Mouse (Mus musculus) lung, postnatal 10 days (tissue): Measurements from ENCODE around the gene Tbc1d16.

ENCODE experiments used
- DNase-seq: peaks from one replicate; pipeline ENCODE4 v3.0.0; 2021

The Tbc1d16 gene

DNA sequence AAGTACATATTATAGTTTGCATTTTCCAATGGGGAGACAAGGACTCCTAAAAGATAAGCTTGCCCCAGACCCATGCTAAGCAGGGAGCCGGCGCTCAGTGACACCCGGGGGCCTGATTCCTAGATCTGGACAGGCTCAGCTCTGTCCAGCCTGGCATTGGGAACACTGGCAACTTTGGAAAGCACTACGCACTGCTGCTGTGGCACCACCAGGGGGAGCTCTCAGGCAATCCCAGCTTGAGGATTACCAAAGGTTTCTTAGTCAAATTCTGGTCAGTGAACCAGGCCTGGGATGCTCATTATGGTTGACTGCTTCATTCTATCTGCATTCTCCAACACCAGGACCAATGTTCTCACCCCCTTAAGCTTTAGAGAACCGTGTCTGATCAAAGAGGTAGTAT lies 21.7 kb downstream of the Tbc1d16 start:
- DNase-seq = peak; percentile 85

DNA sequence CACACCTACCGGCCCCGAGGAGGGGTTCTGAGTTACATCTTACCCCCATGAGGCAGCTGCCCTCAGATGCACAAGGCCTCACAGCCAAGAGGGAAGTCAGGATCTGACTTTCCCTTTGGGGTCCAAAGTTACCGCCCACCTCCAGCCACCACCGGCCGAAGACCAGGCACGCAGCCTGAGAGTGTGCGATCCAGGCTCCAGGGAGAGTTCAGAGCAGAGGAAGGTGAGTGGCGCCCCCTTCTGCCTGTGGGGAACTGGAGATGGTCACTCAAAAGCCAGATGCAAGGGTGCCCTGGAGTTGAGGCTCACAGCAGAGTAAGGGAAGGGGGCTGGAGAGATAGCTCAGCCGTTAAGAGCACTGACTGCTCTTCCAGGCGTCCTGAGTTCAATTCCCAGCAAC lies 22.6 kb downstream of the Tbc1d16 start:
- no peak for DNase-seq

- peak; percentile 60 for DNase-seq
Measured at GRCm38 (mm10) chr11:119203423-119203822, 24.9 kb downstream of the Tbc1d16 start.

DNA sequence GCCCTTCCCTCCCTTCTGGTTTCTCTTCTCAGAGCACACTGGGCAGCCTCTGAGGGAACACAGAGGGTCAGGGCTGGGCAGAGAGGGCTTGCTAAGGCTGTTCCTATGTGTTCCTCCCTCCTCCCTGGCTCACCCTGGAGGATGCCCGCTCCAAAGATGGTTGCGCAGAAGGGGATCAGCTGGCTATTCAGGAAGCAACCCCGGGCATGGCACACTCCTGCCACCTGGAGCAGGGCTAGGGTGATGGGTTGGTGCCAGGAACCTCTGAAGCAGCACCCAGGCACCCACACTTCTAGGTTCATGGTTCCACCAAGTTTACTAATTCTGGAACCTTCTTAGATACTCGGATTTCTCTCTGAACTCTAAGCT lies 29.1 kb downstream of the Tbc1d16 start:
- no peak for DNase-seq

DNA sequence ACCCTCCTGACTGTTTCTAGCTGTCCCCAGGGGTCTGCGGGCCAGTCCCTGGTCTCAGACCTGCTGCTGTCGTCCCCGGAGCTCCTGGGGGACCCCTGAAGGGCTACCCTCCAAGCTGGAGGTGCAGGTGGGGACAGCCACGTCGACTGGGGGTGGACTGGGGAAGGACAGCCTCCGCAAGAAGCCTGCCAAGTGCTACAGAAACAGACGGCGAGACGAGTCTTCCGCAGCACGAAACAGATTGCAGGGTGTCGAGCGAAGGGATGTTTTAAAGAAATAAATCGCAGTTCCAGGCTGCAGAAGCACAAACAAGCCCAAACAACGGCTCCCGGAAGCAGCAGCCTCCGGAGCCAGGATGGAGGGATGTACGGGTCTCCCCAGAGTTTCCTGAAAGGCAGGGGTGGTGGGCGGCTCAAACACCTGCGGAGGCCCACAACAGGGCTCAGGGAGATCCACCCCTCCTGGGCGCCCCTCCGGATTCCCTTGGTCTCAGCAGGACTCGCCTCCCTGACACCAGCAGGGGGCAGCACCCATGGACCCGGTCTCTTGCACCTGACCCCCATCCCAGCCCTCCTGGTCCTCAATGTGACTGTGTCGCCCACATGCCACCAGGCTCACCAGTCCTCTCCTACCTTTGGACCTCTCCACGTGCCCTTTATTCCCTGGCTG lies 29.6 kb downstream of the Tbc1d16 start:
- peak; percentile 62 for DNase-seq

DNA sequence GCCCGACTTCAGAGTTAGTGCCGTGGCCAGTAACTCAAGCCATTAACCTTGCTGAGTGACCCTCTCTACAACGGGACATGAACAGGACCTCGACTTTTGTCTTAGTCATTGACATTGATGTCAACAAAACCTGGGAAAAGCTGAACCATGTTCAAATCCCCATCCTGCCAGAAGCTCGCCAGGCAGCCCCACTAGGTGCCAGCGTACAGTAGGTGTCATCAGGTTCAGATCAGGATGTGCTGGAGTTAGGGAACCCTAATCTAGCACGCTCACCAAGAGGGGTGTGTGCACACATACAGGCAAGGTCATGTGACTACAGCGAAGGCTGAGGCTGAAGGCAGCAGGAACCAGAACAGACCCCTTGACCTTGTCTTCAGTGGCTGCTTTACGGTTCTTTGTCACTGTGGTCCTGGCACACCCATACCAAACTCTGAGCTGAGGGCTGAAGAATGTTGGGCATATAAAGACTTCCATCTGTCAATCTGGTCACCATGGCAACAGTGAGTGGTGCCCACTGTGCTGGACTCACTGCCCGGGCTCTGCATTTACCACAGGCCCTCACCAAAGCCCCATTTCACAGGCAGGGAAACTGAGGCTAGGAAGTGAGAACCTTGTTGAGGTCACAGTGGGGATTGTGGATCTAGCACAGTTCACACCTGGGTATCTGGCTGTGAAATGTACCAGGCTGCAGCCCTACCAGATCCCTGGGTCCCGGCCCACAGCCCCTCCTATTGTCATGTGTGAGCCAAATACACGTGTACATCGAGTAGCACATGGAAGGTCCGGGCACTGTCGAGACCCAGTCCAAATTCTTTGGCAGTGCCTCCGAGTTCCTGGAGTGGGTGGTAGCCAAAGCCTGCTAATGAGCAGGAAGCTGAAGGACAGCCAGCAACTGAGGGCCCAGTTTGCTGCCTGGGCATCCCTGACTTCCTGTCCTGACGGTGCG lies 30.4 kb downstream of the Tbc1d16 start:
- no peak for DNase-seq

DNA sequence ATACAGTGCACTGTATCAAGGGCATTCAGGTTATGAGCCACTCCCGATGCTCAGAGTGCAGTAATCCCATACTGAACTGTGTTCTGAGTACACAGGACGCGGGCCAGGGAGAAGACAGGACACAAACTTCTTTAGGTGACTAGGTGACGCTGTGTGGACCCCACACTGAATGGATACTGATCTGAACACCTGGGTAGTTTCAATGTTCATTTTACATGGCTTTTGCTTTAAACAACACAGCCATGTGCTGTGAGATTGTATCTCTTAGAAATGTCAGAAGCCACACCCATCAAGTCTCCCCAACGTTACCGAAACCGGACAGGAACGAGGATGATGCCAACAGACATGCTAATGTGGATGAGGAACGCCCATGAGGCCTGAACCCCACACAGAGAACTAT lies 35.7 kb downstream of the Tbc1d16 start:
- no peak for DNase-seq

GRCm38 (mm10) chr11:119192176-119192575 lies 36.1 kb downstream of the Tbc1d16 start:
- no peak for DNase-seq

- DNase-seq = no peak
Measured at GRCm38 (mm10) chr11:119191606-119192081, 36.7 kb downstream of the Tbc1d16 start.

- peak; percentile 90 for DNase-seq
Measured at GRCm38 (mm10) chr11:119190498-119190897, 37.8 kb downstream of the Tbc1d16 start.

- no peak for DNase-seq
Measured at GRCm38 (mm10) chr11:119189319-119189718, 39.0 kb downstream of the Tbc1d16 start.

- DNase-seq = peak; percentile 64
Measured at GRCm38 (mm10) chr11:119188389-119188788, 39.9 kb downstream of the Tbc1d16 start.

DNA sequence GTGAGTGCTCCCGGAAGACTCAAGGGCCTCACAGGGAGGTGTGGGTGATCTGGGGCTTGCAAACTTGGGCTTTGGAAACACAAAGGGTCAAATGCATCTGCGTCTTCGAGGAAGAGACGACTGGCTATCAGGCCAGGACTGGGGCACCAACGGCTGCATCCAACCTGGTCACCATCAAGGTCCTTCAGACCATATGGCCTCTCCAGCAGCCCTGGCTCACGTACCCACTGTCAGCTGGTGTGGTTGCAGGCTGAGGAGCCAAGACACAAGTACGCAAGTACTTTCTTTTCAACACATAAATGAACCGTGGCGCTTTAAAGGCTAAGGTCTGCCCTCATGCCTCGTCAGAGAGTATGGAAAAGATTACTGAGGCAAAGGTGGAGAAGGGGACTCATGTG lies 40.5 kb downstream of the Tbc1d16 start:
- no peak for DNase-seq

- DNase-seq = peak; percentile 84
Measured at GRCm38 (mm10) chr11:119186989-119187799, 41.1 kb downstream of the Tbc1d16 start.

DNA sequence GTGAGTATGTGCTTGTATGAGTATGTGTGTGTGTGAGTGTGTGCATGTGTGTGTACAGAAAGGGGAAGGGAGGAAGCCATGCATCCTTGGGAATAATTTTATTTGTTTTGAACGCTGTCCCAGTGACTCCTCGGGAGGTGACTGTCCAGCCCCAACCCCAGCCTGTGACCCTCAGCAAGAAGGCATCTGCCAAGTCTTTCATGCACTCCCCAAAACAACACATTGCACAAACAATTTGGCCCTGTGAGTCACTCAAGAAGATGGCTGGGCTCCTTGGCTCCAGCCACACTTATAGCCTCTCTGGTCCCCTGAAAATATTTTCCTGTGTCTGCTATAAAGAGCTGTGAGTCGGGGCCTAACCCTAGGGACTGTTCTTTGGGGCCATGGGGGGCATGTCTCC lies 41.9 kb downstream of the Tbc1d16 start:
- DNase-seq = peak; percentile 55

DNA sequence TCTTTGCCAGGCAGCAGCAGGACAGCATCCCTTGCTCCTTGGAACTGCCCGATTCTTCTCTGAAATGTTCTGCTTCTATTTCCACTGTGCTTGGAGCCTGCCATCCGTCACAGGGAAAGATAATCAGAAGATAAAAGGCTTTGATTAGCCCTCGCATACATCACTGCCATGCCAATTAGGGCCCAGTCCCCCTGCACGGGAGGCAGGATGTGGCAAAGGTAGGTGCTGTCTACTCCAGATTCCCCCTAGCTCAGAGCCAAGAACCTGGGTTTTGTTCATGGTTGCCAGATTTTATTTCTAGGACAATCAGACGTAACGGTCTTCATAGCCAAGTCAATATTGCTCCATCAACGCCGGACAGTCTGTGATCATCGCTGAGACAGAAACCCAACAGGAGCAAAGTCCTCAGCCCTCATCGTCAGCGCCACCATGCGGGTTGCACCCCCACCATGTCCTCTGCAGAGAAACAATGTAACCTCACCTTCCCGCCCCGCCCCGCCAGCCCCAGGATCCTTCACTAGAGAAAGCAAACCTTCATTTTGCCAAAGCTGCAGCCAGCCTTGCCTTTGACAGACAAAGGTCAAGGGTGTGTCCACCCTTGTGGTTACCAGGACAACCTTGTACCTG lies 44.5 kb downstream of the Tbc1d16 start:
- DNase-seq = no peak

- no peak for DNase-seq
Measured at GRCm38 (mm10) chr11:119181861-119182395, 46.4 kb downstream of the Tbc1d16 start.

- no peak for DNase-seq
Measured at GRCm38 (mm10) chr11:119180824-119181582, 47.3 kb downstream of the Tbc1d16 start.

GRCm38 (mm10) chr11:119178317-119178716 lies 50.0 kb downstream of the Tbc1d16 start:
- DNase-seq = no peak

GRCm38 (mm10) chr11:119176389-119177179 lies 51.7 kb downstream of the Tbc1d16 start:
- DNase-seq = no peak

GRCm38 (mm10) chr11:119171588-119171987 lies 56.7 kb downstream of the Tbc1d16 start:
- DNase-seq = no peak
